Mouse (Mus musculus) midbrain, embryonic 14.5 days (tissue): ENCODE measurements at regions not wholly inside any gene's neighbourhood (a gene's known extent, or its start where the extent isn't known, plus 50 kb on each side); places are given as distances from the start of the nearest gene placed in this dataset.

Experiments
- ATAC-seq: fragments of 200-750 bp; cut with Nextera tagmentation; 2 replicates; pipeline ENCODE4 v1.8.0; 2017; ENCODE audit warnings: moderate number of reproducible peaks, moderate library complexity; ENCODE audit not compliant: low FRiP score, low TSS enrichment
- DNase-seq: peaks from one replicate; pipeline ENCODE4 v3.0.0-alpha.2; 2015
- H3K27ac ChIP-seq: fragments of 300-500 bp; sonication (generic); replicated peaks from 2 replicates; pipeline ENCODE4 v1.5.1; 2014; ENCODE audit warnings: mild to moderate bottlenecking, low read depth, low read length, moderate library complexity
- H3K27me3 ChIP-seq: fragments of 300-500 bp; sonication (generic); 2 replicates; pipeline ENCODE4 v1.6.1; 2014; ENCODE audit warnings: low read length, control low read depth, mixed read lengths; ENCODE audit not compliant: control insufficient read depth, insufficient read depth
- H3K36me3 ChIP-seq: fragments of 300-500 bp; sonication (generic); 2 replicates; pipeline ENCODE4 v1.6.1; 2014; ENCODE audit warnings: low read length, control low read depth; ENCODE audit not compliant: control insufficient read depth, insufficient read depth
- H3K4me1 ChIP-seq: fragments of 300-500 bp; sonication (generic); 2 replicates; pipeline ENCODE4 v1.6.1; 2014; ENCODE audit warnings: mild to moderate bottlenecking, antibody characterized with exemption, low read length, control low read depth; ENCODE audit not compliant: control insufficient read depth, insufficient read depth
- H3K4me2 ChIP-seq: fragments of 300-500 bp; sonication (generic); 2 replicates; pipeline ENCODE4 v1.6.1; 2014; ENCODE audit warnings: mild to moderate bottlenecking, low read length, moderate library complexity
- H3K4me3 ChIP-seq: fragments of 300-500 bp; sonication (generic); replicated peaks from 2 replicates; pipeline ENCODE4 v1.5.1; 2014; ENCODE audit warnings: low read depth, low read length
- H3K9ac ChIP-seq: fragments of 300-500 bp; sonication (generic); replicated peaks from 2 replicates; pipeline ENCODE4 v1.6.1; 2014; ENCODE audit warnings: mild to moderate bottlenecking, low read length, moderate library complexity
- H3K9me3 ChIP-seq: fragments of 300-500 bp; sonication (generic); 2 replicates; pipeline ENCODE4 v1.6.1; 2016; ENCODE audit warnings: low read length, control low read depth, mixed read lengths; ENCODE audit not compliant: control insufficient read depth
- WGBS: fragments of 180-500 bp; shearing (Covaris S2); extraction: QIAGEN DNeasy Blood & Tissue Kit; methylation state at CpG from one replicate; pipeline ENCODE4 v1.1.7; 2014; 5-methylcytosine and 5-hydroxymethylcytosine counted together

DNA sequence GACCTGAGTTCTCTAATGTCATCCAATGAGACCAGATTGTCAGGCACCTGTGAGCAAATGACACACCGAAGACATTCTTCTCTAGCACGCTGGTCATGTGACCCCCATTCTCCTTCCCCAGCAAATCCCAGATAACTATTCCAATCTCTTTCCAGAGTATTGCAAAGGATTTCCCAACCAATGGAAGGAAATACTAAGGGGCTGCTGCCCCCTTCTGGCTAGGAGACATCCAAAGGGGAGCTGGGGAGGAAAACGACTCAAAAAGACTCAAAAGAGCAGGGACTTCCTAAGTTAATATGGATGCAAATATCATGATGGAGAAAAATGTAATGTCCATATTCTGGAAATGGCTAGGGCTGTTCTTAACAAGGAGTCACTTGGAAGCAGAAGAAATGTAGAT lies 129.5 kb downstream of the Kcna5 start:
- no peak overlapping the region for H3K27ac ChIP-seq
- DNase-seq: peak; percentile 79
- no peak overlapping the region for H3K9ac ChIP-seq
- H3K4me3 ChIP-seq: no peak overlapping the region
- no peaks in the 10 kb centered on the region for H3K9me3 ChIP-seq
- H3K36me3 ChIP-seq: no peaks in the 10 kb centered on the region
- H3K4me2 ChIP-seq: no peak overlapping the region
- WGBS: 39% methylated on average over 3 of the region's 3 CpGs
- ATAC-seq: no peak
- no peaks in the 10 kb centered on the region for H3K27me3 ChIP-seq
- H3K4me1 ChIP-seq: no peaks in the 10 kb centered on the region

DNA sequence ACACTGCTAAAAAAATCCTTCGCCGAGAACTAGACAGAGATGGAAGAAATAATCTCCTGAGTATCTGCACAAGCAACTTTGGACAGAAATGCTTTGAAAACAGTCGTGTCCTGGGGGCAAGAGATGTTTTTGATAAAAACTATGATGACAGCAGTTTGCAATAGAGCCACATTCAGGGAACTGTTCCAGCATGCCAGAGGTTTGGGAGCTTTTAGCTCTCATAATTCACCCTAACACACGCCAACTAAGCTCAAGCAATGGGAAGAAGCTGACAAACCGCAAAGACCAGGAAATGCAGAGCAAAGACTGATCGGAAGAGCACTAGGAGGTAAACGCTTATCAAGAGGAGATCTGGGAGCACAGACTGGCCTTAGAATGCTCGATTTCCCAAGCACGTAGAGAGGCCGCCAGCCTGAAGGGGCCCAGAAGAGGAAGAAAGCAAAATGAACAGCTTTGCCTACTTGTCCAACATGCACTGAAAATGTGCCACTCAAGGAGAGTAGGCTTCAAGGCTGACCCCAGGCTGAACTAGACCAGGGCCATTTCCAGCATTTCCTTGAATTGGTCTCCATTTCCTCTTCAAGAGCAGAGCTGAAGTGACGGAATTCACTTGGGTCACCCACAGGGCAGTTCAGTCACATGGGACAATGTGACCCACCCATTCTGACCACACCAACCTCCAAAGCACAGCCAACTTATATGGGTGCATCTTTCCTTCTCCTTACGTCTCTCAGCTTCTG lies 130.7 kb downstream of the Kcna5 start:
- Histone ChIP-seq H3K36me3 (no peaks in the 10 kb centered on the region), H3K27ac (no peak overlapping the region), H3K4me1 (no peaks in the 10 kb centered on the region), H3K27me3 (no peaks in the 10 kb centered on the region), H3K9ac (no peak overlapping the region), H3K9me3 (no peaks in the 10 kb centered on the region), H3K4me2 (no peak overlapping the region), H3K4me3 (no peak overlapping the region)
- DNase-seq (no peak), ATAC-seq (no peak)
- WGBS: 87% methylated on average over 12 of the region's 12 CpGs

DNA sequence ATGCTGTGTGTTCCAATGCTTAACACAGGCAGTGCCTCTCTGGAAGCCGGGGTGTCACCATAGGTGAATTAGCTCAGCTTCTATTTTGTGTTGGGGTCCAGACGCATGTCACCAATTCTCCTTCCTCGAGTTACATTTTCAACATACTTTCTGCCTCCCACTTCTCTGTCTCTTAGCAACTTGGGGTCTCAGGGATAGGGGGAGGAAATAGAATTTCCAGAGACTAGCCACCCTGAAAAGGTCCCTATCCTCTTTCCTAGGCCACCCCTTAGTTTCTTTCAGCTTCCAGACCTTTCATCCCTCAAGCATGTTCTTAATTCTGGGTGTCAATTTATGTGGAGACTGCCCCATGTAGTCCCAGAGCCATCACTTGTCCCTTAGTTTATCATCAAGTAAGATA lies 135.6 kb downstream of the Kcna5 start:
- no peaks in the 10 kb centered on the region for H3K36me3 ChIP-seq
- ATAC-seq (no peak), DNase-seq (no peak)
- H3K4me1 ChIP-seq: 0 out of 2 replicates have a peak, but pooled peaks cover 5% of the 10 kb centered on the region
- WGBS: 50% methylated on average over 3 of the region's 3 CpGs
- H3K27ac ChIP-seq: no peak overlapping the region
- H3K9me3 ChIP-seq: no peaks in the 10 kb centered on the region
- H3K9ac ChIP-seq: no peak overlapping the region
- no peak overlapping the region for H3K4me3 ChIP-seq
- H3K27me3 ChIP-seq: no peaks in the 10 kb centered on the region
- no peak overlapping the region for H3K4me2 ChIP-seq

DNA sequence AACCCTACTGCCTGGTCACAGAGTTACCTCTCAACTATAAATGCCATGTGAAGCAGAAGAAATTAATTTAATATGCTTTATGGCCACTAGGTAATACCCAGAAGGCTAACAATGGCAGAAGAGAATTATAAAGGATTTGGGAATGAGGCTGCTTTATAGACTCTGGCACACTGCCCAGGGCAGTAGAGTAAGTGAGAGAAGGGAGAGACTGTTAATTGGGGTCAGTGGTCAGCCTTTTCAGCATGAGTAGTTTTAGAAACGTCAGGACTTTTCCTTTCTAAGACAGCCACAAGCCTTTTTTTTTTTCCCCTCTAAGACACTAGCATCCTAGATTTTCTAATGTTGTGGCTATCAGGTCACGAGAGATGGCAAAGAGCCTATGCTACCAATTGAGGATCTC lies 136.6 kb downstream of the Kcna5 start:
- no peaks in the 10 kb centered on the region for H3K36me3 ChIP-seq
- H3K9me3 ChIP-seq: no peaks in the 10 kb centered on the region
- DNase-seq: peak; percentile 40
- H3K27ac ChIP-seq: no peak overlapping the region
- H3K4me2 ChIP-seq: no peak overlapping the region
- 18% methylated on average over 2 of the region's 2 CpGs for WGBS
- 0 out of 2 replicates have a peak, but pooled peaks cover 5% of the 10 kb centered on the region for H3K4me1 ChIP-seq
- H3K27me3 ChIP-seq: no peaks in the 10 kb centered on the region
- H3K9ac ChIP-seq: no peak overlapping the region
- no peak for ATAC-seq
- no peak overlapping the region for H3K4me3 ChIP-seq

DNA sequence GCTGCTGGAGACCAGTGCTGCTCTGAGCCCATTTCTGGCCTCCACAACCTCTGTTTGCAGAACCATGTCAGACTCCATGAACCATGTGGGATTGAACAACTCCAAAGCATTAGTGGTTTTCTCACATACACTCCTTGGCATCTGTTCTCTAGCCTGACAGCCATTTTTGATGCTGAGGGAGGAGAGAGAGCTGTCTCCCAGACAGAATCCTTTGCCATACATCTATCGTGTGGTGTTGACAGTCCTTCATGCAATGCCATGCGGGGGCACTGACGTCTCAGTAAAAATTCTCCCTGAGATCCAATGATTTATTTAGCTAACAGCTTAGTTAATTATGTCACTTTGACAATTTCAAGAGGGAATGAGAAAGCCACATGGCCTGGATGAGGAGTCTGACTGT lies 140.2 kb downstream of the Kcna5 start:
- 0 out of 2 replicates have a peak, but pooled peaks cover 5% of the 10 kb centered on the region for H3K4me1 ChIP-seq
- DNase-seq: no peak

DNA sequence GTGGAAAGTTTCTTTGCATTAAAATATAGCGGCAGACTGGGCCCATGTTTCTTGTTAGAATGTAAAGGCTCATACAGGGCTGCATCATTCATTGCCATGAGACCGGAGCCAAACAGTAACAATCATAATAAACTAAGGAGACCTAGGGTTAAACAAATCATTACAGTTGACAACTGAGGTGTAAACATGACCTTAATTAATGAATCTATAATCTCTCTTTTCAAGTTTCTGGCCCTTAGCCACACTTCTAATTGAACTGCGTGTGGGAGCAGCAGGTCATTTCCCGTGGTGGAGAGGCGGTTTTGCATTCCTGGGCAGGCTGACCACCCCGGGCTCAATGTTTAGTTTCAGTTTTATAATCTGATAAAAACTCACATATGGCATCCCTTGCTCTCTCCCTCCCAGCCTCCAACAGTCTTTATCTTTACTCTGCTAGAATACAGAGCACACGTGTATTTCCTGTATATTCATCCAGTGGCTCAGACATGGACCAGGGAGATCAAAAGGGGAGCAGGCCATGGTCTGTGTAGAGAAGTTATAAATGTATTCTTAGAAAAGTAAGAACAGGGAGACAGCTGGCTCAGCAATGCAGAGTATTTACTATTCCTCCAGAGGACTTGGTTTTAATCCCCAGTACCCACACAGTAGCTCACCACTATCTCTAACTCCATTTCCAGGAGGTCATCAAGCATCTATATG lies 141.0 kb downstream of the Kcna5 start:
- WGBS: 75% methylated on average over 7 of the region's 7 CpGs
- Histone ChIP-seq H3K4me2 (no peak overlapping the region), H3K27me3 (no peaks in the 10 kb centered on the region), H3K9me3 (no peaks in the 10 kb centered on the region), H3K9ac (no peak overlapping the region), H3K4me1 (0 out of 2 replicates have a peak, but pooled peaks cover 5% of the 10 kb centered on the region), H3K36me3 (no peaks in the 10 kb centered on the region), H3K27ac (no peak overlapping the region), H3K4me3 (no peak overlapping the region)
- ATAC-seq (no peak), DNase-seq (no peak)

More for the DNA sequence above, 140.2 kb downstream of the Kcna5 start:
- Histone ChIP-seq H3K27ac (no peak overlapping the region), H3K36me3 (no peaks in the 10 kb centered on the region), H3K9ac (no peak overlapping the region), H3K9me3 (no peaks in the 10 kb centered on the region), H3K4me3 (no peak overlapping the region), H3K27me3 (no peaks in the 10 kb centered on the region), H3K4me2 (no peak overlapping the region)
- WGBS: 82% methylated on average over 3 of the region's 3 CpGs
- ATAC-seq: no peak

DNA sequence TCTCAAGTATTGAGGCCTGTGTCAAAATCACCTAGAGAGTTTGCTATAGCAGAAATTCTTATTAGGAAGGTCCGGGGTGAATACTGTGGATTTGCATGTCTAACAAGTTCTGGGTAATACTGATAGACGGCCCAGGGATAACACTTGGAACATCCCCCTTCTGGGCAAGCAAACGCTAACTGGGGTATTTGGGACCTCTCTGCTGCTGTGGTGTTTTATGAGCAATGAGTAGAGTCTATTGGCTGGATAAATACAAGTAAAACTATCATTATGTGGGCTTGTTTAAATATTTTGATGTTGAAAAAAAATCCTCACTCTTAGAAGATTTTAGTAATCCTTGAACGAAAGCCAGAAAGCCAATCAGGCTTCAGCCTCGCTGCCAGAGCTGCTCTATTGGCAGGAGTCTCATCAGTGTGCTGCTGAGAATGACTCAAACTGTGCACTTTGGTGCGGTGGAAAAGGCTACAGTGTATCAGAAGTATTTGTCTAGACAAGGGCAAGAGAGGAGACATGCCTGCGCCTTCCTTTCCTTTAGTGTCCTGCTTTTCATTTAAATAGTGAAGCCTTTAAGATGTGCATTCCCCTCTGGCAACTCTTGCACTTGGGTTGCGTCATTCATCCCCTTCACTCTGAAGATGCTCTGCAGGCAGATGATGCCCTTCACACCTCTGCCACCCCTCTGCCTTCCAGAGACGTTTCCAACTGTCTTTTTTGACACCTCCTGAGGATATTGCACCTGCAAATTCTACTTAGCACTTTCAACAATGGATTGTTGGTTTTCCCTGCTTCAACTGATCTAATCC lies 150.8 kb downstream of the Kcna5 start:
- 59% methylated on average over 9 of the region's 9 CpGs for WGBS
- no peak for ATAC-seq
- H3K4me2 ChIP-seq: no peak overlapping the region

DNA sequence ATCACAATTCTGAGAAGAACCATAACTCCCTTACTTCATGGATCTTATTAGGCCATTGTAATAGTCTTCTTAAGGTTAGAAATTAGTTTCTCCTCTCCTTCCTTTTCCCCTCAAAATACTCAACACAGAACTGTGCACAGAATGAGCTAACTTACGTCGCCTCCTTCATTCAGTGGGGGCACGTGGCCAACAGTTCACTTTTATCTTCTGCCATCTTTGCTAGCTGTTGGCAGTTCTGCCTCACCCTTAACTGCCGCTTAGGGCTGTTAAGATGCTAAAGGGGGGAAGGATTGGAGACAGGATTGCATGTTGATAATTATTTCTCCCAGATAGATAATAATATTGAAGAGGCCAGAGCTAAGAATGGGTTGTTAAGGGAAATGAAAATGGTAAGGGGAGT lies 158.0 kb downstream of the Kcna5 start:
- no peak for DNase-seq
- 93% methylated on average over 4 of the region's 4 CpGs for WGBS
- ATAC-seq: no peak

More for the DNA sequence above, 150.8 kb downstream of the Kcna5 start:
- Histone ChIP-seq H3K4me3 (no peak overlapping the region), H3K27ac (no peak overlapping the region), H3K27me3 (no peaks in the 10 kb centered on the region), H3K4me1 (no peaks in the 10 kb centered on the region), H3K36me3 (no peaks in the 10 kb centered on the region), H3K9me3 (no peaks in the 10 kb centered on the region), H3K9ac (no peak overlapping the region)
- no peak for DNase-seq

More for the DNA sequence above, 158.0 kb downstream of the Kcna5 start:
- H3K9me3 ChIP-seq: no peaks in the 10 kb centered on the region
- no peaks in the 10 kb centered on the region for H3K4me1 ChIP-seq
- H3K9ac ChIP-seq: no peak overlapping the region
- no peaks in the 10 kb centered on the region for H3K36me3 ChIP-seq
- H3K4me3 ChIP-seq: no peak overlapping the region
- no peak overlapping the region for H3K4me2 ChIP-seq
- no peaks in the 10 kb centered on the region for H3K27me3 ChIP-seq
- H3K27ac ChIP-seq: no peak overlapping the region
